Mouse (Mus musculus) mouse embryonic stem cell (cell line): Measurements from ENCODE around the gene Ppp1r16b.

Experiments used
- in situ Hi-C, 2 experiments: fragments of 300-500 bp; cut with MboI; formaldehyde crosslinking; loops; 1 replicate in 1 of 2; 3 replicates in 1 of 2; pipeline ENCODE4 v1.14.3; 2019 to 2020; ENCODE audit warnings: low sequenced_read_pairs in 2 of 2, low pct_unique_long_range_greater_than_20kb in 1 of 2, mixed read lengths in 1 of 2; ENCODE audit not compliant: unreplicated experiment in 1 of 2

The Ppp1r16b gene

GRCm38 (mm10) chr2:158683038-158683413 is 17.8 kb downstream of the Ppp1r16b start:
- in situ Hi-C loops = no loop called here

- in situ Hi-C loops = no loop called here
Measured at GRCm38 (mm10) chr2:158684247-158684843, 19.1 kb downstream of the Ppp1r16b start.

GRCm38 (mm10) chr2:158684910-158685309 is 19.7 kb downstream of the Ppp1r16b start:
- in situ Hi-C loops = no loop called here

GRCm38 (mm10) chr2:158686394-158686793 is 21.2 kb downstream of the Ppp1r16b start:
- in situ Hi-C loops = no loop called here

- in situ Hi-C loops = no loop called here
Measured at GRCm38 (mm10) chr2:158687804-158688241, 22.6 kb downstream of the Ppp1r16b start.

GRCm38 (mm10) chr2:158689060-158689459 is 23.9 kb downstream of the Ppp1r16b start:
- in situ Hi-C loops = no loop called here

- in situ Hi-C loops = no loop called here
Measured at GRCm38 (mm10) chr2:158689640-158690039, 24.4 kb downstream of the Ppp1r16b start.

GRCm38 (mm10) chr2:158690116-158690515 is 24.9 kb downstream of the Ppp1r16b start:
- in situ Hi-C loops = no loop called here

- in situ Hi-C loops = no loop called here
Measured at GRCm38 (mm10) chr2:158692191-158692590, 27.0 kb downstream of the Ppp1r16b start.

GRCm38 (mm10) chr2:158695811-158696210 is 30.6 kb downstream of the Ppp1r16b start:
- in situ Hi-C loops = no loop called here

GRCm38 (mm10) chr2:158696451-158696850 is 31.3 kb downstream of the Ppp1r16b start:
- in situ Hi-C loops = no loop called here

- in situ Hi-C loops = no loop called here
Measured at GRCm38 (mm10) chr2:158699908-158700307, 34.7 kb downstream of the Ppp1r16b start.

- in situ Hi-C loops = no loop called here
Measured at GRCm38 (mm10) chr2:158700535-158701256, 35.5 kb downstream of the Ppp1r16b start.

GRCm38 (mm10) chr2:158701505-158701904 is 36.3 kb downstream of the Ppp1r16b start:
- in situ Hi-C loops = no loop called here

GRCm38 (mm10) chr2:158702176-158702575 is 37.0 kb downstream of the Ppp1r16b start:
- in situ Hi-C loops = no loop called here

- in situ Hi-C loops = no loop called here
Measured at GRCm38 (mm10) chr2:158704720-158705119, 39.5 kb downstream of the Ppp1r16b start.

- in situ Hi-C loops = no loop called here
Measured at GRCm38 (mm10) chr2:158705529-158705928, 40.3 kb downstream of the Ppp1r16b start.

- in situ Hi-C loops = no loop called here
Measured at GRCm38 (mm10) chr2:158706704-158707408, 41.7 kb downstream of the Ppp1r16b start.

GRCm38 (mm10) chr2:158708121-158708520 is 42.9 kb downstream of the Ppp1r16b start:
- in situ Hi-C loops = no loop called here
